Mouse (Mus musculus) heart, embryonic 13.5 days (tissue): ENCODE data around the gene Mpp2. TPM values are rescaled to one million over a fixed set of nuclear protein-coding genes. Genes with fewer than 3 reads are reported as not detected.

Experiments
- ATAC-seq: fragments of 200-750 bp; cut with Nextera tagmentation; 2 replicates; pipeline ENCODE4 v1.8.0; 2017; ENCODE audit warnings: moderate TSS enrichment; ENCODE audit not compliant: insufficient number of reproducible peaks, low FRiP score, low TSS enrichment; ENCODE audit errors: extremely low read depth
- H3K27ac ChIP-seq: fragments of 300-500 bp; sonication (generic); replicated peaks from 2 replicates; pipeline ENCODE4 v1.5.1; 2015; ENCODE audit warnings: moderate library complexity, mild to moderate bottlenecking, inconsistent platforms
- H3K27me3 ChIP-seq: fragments of 300-500 bp; sonication (generic); replicated peaks from 2 replicates; pipeline ENCODE4 v1.6.1; 2015; ENCODE audit warnings: mild to moderate bottlenecking, inconsistent platforms
- H3K36me3 ChIP-seq: fragments of 300-500 bp; sonication (generic); 2 replicates; pipeline ENCODE4 v1.6.1; 2015; ENCODE audit warnings: mild to moderate bottlenecking, inconsistent platforms
- H3K4me1 ChIP-seq: fragments of 300-500 bp; sonication (generic); 2 replicates; pipeline ENCODE4 v1.6.1; 2015; ENCODE audit warnings: inconsistent platforms
- H3K4me2 ChIP-seq: fragments of 300-500 bp; sonication (generic); 2 replicates; pipeline ENCODE4 v1.6.1; 2015; ENCODE audit warnings: inconsistent platforms, mild to moderate bottlenecking, moderate library complexity
- H3K4me3 ChIP-seq: fragments of 300-500 bp; sonication (generic); 2 replicates; pipeline ENCODE4 v1.5.1; 2015; ENCODE audit warnings: moderate library complexity, mild to moderate bottlenecking, inconsistent platforms
- H3K9ac ChIP-seq: fragments of 300-500 bp; sonication (generic); 2 replicates; pipeline ENCODE4 v1.6.1; 2015; ENCODE audit warnings: inconsistent platforms, mild to moderate bottlenecking, moderate library complexity
- H3K9me3 ChIP-seq: fragments of 300-500 bp; sonication (generic); 2 replicates; pipeline ENCODE4 v1.6.1; 2016; ENCODE audit warnings: inconsistent platforms
- WGBS: fragments of 180-500 bp; shearing (Covaris S2); methylation state at CpG from one replicate; pipeline ENCODE4 v1.1.7; 2015; ENCODE audit warnings: mixed read lengths; 5-methylcytosine and 5-hydroxymethylcytosine counted together
- polyA plus RNA-seq: library from polyadenylated mRNA; unstranded; fragments of >200 nt; fragmentation: Nextera tagmentation; extraction: Ambion mirVana; gene quantifications from 2 replicates; pipeline ENCODE4 v1.2.1, GENCODE M21; 2015

The Mpp2 gene
- polyA plus RNA-seq, 1 experiment from 2014 or later, result 11.0 TPM

GRCm38 (mm10) chr11:102025354-102025753, 63.0 kb downstream of the Mpp2 start:
- Histone ChIP-seq H3K27me3 (peaks cover 34% of the 10 kb centered on the region), H3K27ac (no peak overlapping the region), H3K36me3 (peaks cover 4% of the 10 kb centered on the region), H3K9me3 (no peaks in the 10 kb centered on the region), H3K9ac (no peak overlapping the region), H3K4me2 (peak overlapping the region; percentile 96; the same call in 1 of the 2 replicates), H3K4me3 (no peak overlapping the region), H3K4me1 (peaks cover 24% of the 10 kb centered on the region)
- no peak for ATAC-seq
- WGBS, result 52% methylated on average over 7 of the region's 7 CpGs

- Histone ChIP-seq H3K36me3 (peaks cover 4% of the 10 kb centered on the region), H3K4me2 (no peak overlapping the region), H3K4me1 (peaks cover 19% of the 10 kb centered on the region), H3K27me3 (peaks cover 34% of the 10 kb centered on the region), H3K9ac (no peak overlapping the region), H3K4me3 (no peak overlapping the region), H3K27ac (no peak overlapping the region), H3K9me3 (no peaks in the 10 kb centered on the region)
- no peak for ATAC-seq
- WGBS, result 80% methylated on average over 4 of the region's 4 CpGs
Observed at GRCm38 (mm10) chr11:102024875-102025274, 63.4 kb downstream of the Mpp2 start.

DNA sequence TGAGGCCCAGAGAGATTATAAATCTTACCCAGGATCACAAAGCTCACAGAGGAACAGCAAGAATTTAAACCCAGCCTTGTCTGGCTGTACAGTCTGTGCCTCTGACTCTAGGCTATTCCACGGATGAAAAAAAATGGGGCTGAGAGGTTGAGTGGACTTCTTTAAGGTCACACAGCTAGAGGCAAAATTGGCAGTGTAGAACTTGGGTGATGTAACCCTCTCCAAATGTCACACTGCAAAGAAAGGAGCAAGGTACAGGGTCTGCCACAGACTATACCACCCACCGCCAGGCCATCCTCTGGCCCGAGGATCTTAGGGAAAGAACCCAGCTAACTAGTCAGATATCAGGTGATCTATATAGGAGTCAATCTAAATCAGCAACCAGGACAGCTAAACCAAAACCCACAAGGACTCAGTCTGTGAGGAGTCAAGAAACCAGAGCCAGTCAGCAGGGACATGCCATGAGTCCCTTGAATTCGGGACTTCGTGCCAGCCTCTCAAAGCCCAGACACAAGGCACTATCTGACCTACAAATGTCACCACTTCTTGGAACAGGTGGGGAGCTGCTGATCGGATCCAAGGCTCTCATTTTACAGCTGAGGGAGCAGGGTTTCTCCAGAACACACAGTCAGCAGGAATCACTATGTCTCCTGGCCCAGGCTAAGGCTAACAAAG, 64.1 kb downstream of the Mpp2 start:
- ATAC-seq, result no peak
- 76% methylated on average over 6 of the region's 6 CpGs for WGBS
- no peak overlapping the region for H3K4me2 ChIP-seq
- H3K4me3 ChIP-seq, result no peak overlapping the region
- no peaks in the 10 kb centered on the region for H3K9me3 ChIP-seq
- H3K9ac ChIP-seq, result no peak overlapping the region
- H3K27ac ChIP-seq, result no peak overlapping the region
- peaks cover 18% of the 10 kb centered on the region for H3K4me1 ChIP-seq
- peaks cover 34% of the 10 kb centered on the region for H3K27me3 ChIP-seq
- peaks cover 4% of the 10 kb centered on the region for H3K36me3 ChIP-seq

- H3K9me3 ChIP-seq, result no peaks in the 10 kb centered on the region
- no peak overlapping the region for H3K9ac ChIP-seq
- H3K4me2 ChIP-seq, result no peak overlapping the region
- no peak for ATAC-seq
- H3K4me1 ChIP-seq, result peaks cover 18% of the 10 kb centered on the region
- H3K4me3 ChIP-seq, result no peak overlapping the region
- no peak overlapping the region for H3K27ac ChIP-seq
- peaks cover 4% of the 10 kb centered on the region for H3K36me3 ChIP-seq
- 76% methylated on average over 13 of the region's 13 CpGs for WGBS
- peaks cover 34% of the 10 kb centered on the region for H3K27me3 ChIP-seq
Observed at GRCm38 (mm10) chr11:102023406-102023805, 64.9 kb downstream of the Mpp2 start.

DNA sequence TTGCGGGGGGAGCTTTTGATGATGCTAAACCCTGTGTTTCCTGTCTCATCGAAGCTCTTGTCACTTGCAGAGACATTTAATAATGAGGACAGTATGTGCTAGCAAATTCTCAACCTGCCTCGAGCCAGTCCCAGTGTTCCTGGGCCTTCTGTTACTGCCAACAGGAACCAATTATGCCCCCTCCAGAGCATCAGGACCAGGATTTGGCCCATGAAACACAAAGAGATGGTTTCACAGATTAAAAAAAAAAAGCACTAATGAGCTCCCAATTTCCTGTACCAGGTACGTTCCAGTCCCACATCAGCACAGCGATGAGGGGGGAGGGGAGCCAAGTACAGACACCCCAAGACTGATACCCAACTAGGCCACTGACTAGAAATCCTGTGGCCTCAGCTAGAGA, 67.1 kb downstream of the Mpp2 start:
- Histone ChIP-seq H3K27me3 (peaks cover 23% of the 10 kb centered on the region), H3K4me3 (no peak overlapping the region), H3K4me1 (peaks cover 13% of the 10 kb centered on the region), H3K36me3 (peaks cover 8% of the 10 kb centered on the region), H3K4me2 (no peak overlapping the region), H3K9ac (no peak overlapping the region), H3K27ac (no peak overlapping the region), H3K9me3 (no peaks in the 10 kb centered on the region)
- 75% methylated on average over 5 of the region's 5 CpGs for WGBS
- no peak for ATAC-seq

DNA sequence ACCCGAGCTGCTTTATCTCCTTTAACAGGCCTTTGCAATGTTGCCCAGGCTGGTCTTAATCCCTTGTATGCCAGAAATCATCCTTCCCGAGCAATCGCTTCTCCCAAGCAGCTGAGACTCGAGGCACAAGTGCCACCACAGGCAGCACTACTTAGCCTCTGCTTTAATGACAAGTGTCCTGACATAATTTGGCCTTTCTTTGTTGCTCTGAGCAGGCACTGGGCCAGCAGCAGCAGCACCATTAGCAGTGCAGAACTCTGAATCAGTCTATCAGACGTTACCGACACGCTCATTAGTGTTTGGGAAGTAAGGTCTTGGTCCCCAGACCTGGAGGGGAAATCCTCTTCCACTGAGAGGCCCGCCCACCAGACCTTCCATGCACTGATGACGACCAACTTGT, 68.6 kb downstream of the Mpp2 start:
- H3K4me2 ChIP-seq, result no peak overlapping the region
- H3K9me3 ChIP-seq, result no peaks in the 10 kb centered on the region
- peaks cover 10% of the 10 kb centered on the region for H3K27me3 ChIP-seq
- 74% methylated on average over 9 of the region's 9 CpGs for WGBS
- no peak overlapping the region for H3K9ac ChIP-seq
- no peak for ATAC-seq
- H3K27ac ChIP-seq, result no peak overlapping the region
- peaks cover 9% of the 10 kb centered on the region for H3K4me1 ChIP-seq
- peaks cover 8% of the 10 kb centered on the region for H3K36me3 ChIP-seq
- no peak overlapping the region for H3K4me3 ChIP-seq

GRCm38 (mm10) chr11:102016136-102016535, 72.2 kb downstream of the Mpp2 start:
- H3K36me3 ChIP-seq, result peaks cover 14% of the 10 kb centered on the region; the same call in 1 of the 2 replicates
- peak overlapping the region; percentile 40 for H3K27ac ChIP-seq
- H3K4me3 ChIP-seq, result no peak overlapping the region
- ATAC-seq, result no peak
- no peaks in the 10 kb centered on the region for H3K27me3 ChIP-seq
- no peak overlapping the region for H3K4me2 ChIP-seq
- peaks cover 9% of the 10 kb centered on the region for H3K4me1 ChIP-seq
- 74% methylated on average over 1 of the region's 1 CpGs for WGBS
- H3K9me3 ChIP-seq, result no peaks in the 10 kb centered on the region
- H3K9ac ChIP-seq, result no peak overlapping the region

GRCm38 (mm10) chr11:102015472-102015871, 72.8 kb downstream of the Mpp2 start:
- WGBS, result 62% methylated on average over 6 of the region's 6 CpGs
- H3K27ac ChIP-seq, result no peak overlapping the region

DNA sequence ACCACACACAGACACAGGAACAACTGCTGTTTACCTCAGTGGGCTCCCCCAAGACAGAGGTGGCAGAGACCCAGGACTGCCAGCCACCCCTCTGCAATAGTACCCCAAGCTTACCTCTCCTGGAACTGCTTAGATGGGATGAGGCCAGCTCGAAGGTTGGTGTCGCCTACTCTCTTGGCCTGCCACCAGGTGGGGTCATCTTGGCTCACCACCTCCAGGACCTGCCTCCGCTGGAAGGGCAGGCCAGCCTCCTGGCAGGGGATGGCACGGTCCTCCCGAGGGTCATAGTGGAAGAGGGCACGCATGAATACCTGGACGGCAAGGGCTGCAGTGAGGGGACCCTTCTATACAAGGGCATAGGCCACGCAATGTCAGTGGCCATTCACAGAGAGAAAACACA, 75.1 kb downstream of the Mpp2 start:
- peaks cover 14% of the 10 kb centered on the region for H3K4me1 ChIP-seq
- 77% methylated on average over 8 of the region's 8 CpGs for WGBS
- ATAC-seq, result no peak

More at GRCm38 (mm10) chr11:102015472-102015871, 72.8 kb downstream of the Mpp2 start:
- Histone ChIP-seq H3K9ac (no peak overlapping the region), H3K27me3 (no peaks in the 10 kb centered on the region), H3K36me3 (peaks cover 14% of the 10 kb centered on the region; the same call in 1 of the 2 replicates), H3K9me3 (no peaks in the 10 kb centered on the region), H3K4me3 (no peak overlapping the region), H3K4me2 (no peak overlapping the region), H3K4me1 (peaks cover 9% of the 10 kb centered on the region)
- ATAC-seq, result no peak

GRCm38 (mm10) chr11:102011510-102011909, 76.8 kb downstream of the Mpp2 start:
- Histone ChIP-seq H3K9me3 (no peaks in the 10 kb centered on the region), H3K36me3 (peaks cover 12% of the 10 kb centered on the region; the same call in 1 of the 2 replicates), H3K27me3 (0 out of 2 replicates have a peak, but pooled peaks cover 3% of the 10 kb centered on the region), H3K4me2 (no peak overlapping the region), H3K9ac (no peak overlapping the region), H3K4me1 (peaks cover 11% of the 10 kb centered on the region), H3K4me3 (no peak overlapping the region), H3K27ac (no peak overlapping the region)
- no peak for ATAC-seq
- WGBS, result 78% methylated on average over 8 of the region's 8 CpGs

More for the DNA sequence above, 75.1 kb downstream of the Mpp2 start:
- Histone ChIP-seq H3K9me3 (no peaks in the 10 kb centered on the region), H3K27me3 (no peaks in the 10 kb centered on the region), H3K4me2 (no peak overlapping the region), H3K9ac (no peak overlapping the region), H3K27ac (no peak overlapping the region), H3K36me3 (peaks cover 14% of the 10 kb centered on the region; the same call in 1 of the 2 replicates), H3K4me3 (no peak overlapping the region)

DNA sequence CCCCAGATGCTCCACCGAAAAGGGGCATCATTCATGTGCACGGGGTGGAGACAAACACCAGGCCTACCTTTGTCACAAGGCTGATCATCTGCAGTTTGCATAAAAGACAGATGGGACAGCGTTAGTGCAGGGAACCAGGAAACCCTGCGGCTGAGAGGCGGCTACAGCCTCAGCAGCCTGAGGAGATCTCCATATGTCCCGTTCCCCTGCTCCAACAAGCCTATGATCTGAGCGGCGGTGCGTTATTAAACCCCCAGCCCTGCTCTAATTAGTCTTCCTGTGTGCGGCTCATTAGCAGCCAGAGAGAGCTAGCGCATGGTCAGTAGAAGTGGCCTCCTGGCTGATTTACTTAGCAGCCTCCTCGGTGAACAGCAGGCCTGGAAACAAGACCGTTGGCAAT, 78.2 kb downstream of the Mpp2 start:
- ATAC-seq, result no peak
- no peaks in the 10 kb centered on the region for H3K9me3 ChIP-seq
- no peak overlapping the region for H3K27ac ChIP-seq
- peaks cover 12% of the 10 kb centered on the region; the same call in 1 of the 2 replicates for H3K36me3 ChIP-seq
- H3K4me3 ChIP-seq, result no peak overlapping the region
- 0 out of 2 replicates have a peak, but pooled peaks cover 4% of the 10 kb centered on the region for H3K4me1 ChIP-seq
- WGBS, result 76% methylated on average over 13 of the region's 13 CpGs
- 0 out of 2 replicates have a peak, but pooled peaks cover 3% of the 10 kb centered on the region for H3K27me3 ChIP-seq
- no peak overlapping the region for H3K4me2 ChIP-seq
- H3K9ac ChIP-seq, result no peak overlapping the region
